Mouse (Mus musculus): ENCODE results near the gene Slc25a43.

DNA sequence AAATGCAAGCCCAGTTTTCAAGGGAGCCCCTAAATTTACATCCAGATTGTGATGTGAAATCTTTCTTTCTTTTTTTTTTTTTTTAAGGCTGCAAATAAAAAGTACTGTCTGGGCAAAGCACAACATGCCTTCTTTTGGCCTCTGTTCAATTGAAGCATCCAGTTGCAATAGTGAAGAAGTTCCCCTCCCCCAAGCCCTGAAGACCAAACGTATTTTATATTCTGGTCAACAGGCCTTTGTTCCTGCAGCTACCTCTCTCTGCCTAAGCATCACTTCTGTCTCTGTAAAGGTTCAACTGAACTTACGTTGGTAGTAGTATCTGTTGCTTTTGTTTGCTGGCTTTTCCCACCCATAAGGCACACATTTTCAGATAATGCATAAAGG is 20.5 kb downstream of the Slc25a43 start:
- TF ChIP-seq CTCF (IDR thresholded peaks at IDR 0.05; ENCODE audit: control insufficient read depth, insufficient read depth, insufficient replicate concordance, low read depth, low read length) = no peak
- no peak for TF ChIP-seq POLR2A (IDR thresholded peaks at IDR 0.05; ENCODE audit: control insufficient read depth, low read depth, low read length)

Measured in testis, adult 2 months (tissue).